Mouse (Mus musculus) brown adipose tissue, adult 24 weeks (tissue): ENCODE measurements around the gene Igsf11. TPM values are rescaled to one million over a fixed set of nuclear protein-coding genes. Genes with fewer than 3 reads are reported as not detected.
"Not testable (repeated sequence)": the region's sequence is repeated elsewhere in the genome, so short reads cannot be mapped to it uniquely, and the experiment has no call there.

ENCODE experiments used
- H3K27ac ChIP-seq: fragments of 200-500 bp; replicated peaks from 2 replicates; pipeline ENCODE4 v1.5.1; 2012; ENCODE audit warnings: low read depth, mild to moderate bottlenecking, low read length
- H3K4me1 ChIP-seq: fragments of 200-500 bp; 2 replicates; pipeline ENCODE4 v1.6.1; 2012; ENCODE audit warnings: low read length, mixed read lengths; ENCODE audit not compliant: control insufficient read depth, insufficient read depth, insufficient read length
- H3K4me3 ChIP-seq: fragments of 200-500 bp; 2 replicates; pipeline ENCODE4 v1.5.1; 2012; ENCODE audit warnings: low read depth, mild to moderate bottlenecking, low read length, moderate library complexity; ENCODE audit not compliant: insufficient read depth
- polyA plus RNA-seq: library from polyadenylated mRNA; stranded (reverse); fragments of >200 nt; gene quantifications from 2 replicates; pipeline ENCODE4 v1.2.4, GENCODE M21; 2012; ENCODE audit not compliant: missing spikeins, insufficient read depth, insufficient read length

The Igsf11 gene
- polyA plus RNA-seq, 1 experiment = 0.28 TPM

DNA sequence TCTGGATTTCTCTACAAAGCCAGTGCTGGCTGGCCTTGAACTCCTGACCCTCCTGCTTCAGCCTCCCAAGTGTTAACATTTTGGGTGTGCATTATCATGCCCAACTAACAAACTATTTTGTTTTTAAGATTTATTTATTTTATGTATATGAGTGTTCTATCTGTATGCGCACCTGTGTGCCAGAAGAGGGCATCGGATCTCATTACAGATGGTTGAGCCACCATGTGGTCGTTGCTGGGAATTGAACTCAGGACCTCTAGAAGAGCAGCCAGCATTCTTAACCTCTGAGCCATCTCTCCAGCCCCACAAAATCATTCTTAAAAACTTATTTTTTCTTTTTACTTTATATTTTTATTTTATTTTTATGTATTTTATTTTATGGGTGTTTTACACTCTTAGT lies 60.4 kb downstream of the Igsf11 start:
- no peak overlapping the region for H3K27ac ChIP-seq
- no peaks in the 10 kb centered on the region for H3K4me1 ChIP-seq
- no peak overlapping the region for H3K4me3 ChIP-seq

DNA sequence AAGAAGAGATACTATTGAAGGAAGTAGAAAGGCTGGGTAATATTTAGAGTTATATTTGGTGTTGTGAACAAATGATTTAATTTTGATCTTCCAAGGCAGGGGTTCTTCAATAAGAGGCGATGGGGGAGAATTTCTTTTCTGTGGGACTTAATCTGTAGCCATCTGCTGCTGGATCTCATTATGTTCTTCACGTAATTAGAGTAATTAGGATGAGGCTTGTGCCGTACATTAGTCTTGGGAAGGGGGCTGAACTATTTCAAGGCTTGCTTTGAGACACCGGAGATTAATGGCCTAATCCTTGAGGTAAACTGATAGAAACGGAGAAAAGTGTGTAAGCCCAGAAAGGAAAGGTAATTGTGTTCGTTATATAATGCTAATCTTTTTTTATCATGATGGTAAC lies 61.4 kb downstream of the Igsf11 start:
- no peak overlapping the region for H3K4me3 ChIP-seq
- H3K27ac ChIP-seq = no peak overlapping the region
- no peaks in the 10 kb centered on the region for H3K4me1 ChIP-seq

DNA sequence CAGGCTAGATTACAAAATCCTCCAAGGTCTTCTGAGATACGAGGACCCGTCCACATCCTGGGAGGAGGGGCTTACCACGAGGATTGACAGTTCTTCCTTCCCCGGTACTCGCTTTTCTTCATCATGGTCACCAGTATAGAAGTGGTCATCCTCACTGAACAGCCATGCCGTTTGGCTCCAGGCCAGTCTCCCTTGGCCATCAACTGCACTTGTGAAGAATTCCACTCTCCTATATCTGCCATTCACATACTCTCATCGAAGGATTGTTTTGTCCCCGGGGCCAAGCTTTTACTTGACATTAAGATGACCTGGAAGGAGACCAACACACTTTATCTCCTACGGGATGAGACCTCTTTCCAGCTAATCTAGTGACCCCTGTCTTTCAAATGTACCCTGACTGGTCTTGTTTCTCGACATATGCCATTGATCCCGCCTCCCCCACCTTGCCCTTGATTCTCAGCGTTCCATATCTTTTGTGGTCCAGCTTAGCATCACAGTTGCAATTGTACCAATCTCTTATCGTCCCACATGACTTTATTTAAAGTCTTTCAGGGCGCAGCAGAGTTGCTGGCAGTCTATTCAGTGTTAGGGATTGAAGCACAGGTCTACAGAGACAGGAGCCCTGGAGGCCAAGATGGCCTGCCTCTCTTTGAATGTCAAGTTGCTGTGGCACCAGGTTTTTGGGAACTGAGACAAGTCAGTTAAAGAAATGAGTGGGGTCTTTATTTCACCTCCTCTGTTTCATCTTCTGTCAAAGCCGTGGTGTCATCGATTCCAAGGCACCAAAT lies 62.2 kb downstream of the Igsf11 start:
- H3K4me1 ChIP-seq = no peaks in the 10 kb centered on the region
- no peak overlapping the region for H3K4me3 ChIP-seq
- no peak overlapping the region for H3K27ac ChIP-seq

DNA sequence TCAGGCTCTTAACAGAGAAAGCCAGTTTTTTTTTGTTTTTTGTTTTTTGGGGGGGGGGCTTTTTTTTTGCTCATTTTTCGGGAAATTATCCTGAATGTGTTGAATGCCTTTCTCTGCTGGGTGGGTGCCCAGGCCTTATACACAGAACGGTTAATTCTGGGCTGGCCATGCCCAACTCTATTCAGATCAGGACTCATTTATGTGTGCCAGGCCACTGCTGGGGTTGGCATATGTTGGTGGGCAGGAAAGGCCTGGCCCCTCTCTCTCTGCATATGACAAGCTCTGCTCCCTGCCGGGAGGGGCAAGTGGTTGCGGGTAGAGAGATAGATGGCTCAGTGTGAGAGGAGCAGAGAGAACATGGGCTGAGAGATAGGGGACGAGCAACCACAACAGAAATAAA lies 62.8 kb downstream of the Igsf11 start:
- Histone ChIP-seq H3K27ac (no peak overlapping the region), H3K4me3 (no peak overlapping the region), H3K4me1 (no peaks in the 10 kb centered on the region)

DNA sequence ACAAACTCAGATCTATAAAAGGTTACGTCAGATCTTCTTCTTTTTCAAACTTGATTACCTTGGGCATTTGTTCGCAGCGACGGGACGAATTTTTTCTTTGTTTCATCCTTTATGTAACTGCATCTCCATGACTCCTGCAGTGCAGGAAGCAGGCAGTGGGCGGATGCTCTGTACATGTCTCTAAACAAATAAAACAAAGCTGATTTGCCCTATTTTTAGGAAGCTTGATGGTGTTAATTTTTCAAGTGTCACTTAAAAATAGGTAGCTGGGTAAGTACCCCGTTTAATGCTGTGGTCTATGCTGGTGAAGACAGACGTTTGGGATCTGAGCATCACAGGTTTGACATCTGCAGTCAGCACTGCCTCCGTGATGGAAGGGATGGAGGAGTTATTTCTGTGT lies 66.3 kb downstream of the Igsf11 start:
- H3K4me1 ChIP-seq = no peaks in the 10 kb centered on the region
- no peak overlapping the region for H3K4me3 ChIP-seq
- no peak overlapping the region for H3K27ac ChIP-seq

DNA sequence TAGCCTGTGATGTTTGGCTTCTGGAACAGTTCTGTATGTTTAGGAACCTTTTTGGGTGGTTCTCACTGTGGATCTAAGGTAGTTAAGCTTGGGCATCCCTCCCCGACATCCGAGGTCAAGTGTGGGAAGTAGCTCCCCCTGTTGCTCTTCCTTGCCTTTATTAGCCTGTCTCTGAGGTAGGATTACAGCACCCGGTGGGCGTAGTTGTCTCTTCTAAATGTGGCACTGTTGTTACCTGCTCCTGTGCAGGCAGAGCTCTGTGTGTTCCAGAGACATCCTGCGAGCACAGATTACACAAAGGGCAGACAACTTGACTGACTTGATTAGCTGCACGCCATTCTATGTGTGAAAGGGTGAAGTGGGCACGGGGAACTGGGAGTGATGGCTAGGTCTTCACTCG lies 68.1 kb downstream of the Igsf11 start:
- Histone ChIP-seq H3K4me1 (no peaks in the 10 kb centered on the region), H3K27ac (no peak overlapping the region), H3K4me3 (no peak overlapping the region)

DNA sequence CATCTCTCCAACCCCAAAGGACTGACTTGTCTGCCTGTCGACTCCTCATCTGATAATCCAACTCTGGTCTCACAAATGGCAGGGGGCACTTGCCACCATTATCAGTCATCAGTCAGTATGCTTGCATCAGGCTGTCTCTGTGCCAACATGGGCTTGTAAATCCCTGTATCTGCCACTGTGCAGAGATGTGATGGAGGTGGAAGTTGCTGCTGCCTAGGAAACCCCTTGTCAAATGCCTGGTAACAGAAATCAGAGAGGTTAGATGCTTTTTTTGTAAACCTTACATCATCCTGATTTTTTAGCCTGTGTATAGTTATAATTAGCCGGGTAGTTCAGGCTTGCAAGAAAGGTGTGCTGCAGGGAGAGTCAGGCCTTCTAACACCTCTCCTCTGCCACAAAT lies 69.4 kb downstream of the Igsf11 start:
- Histone ChIP-seq H3K4me3 (no peak overlapping the region), H3K27ac (no peak overlapping the region), H3K4me1 (no peaks in the 10 kb centered on the region)

DNA sequence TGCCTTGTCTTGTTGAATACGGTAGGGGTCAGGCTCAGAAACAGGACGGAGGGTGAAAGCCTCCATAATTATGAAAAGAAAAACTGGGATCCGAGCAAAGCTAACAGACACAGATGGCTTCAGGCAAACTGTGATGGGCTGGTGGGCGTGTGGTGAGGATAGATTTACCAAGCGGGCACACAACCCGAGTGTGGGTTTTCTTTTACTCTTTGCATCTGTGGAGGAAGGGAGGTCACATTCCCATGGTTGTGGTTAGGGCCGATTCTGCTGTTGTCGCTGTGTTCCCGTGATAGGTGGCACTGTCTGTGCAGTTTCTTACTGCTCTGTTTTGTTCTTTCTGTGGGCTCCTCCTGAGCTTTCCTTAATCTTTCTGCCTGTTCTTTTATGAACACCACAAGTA lies 70.2 kb downstream of the Igsf11 start:
- Histone ChIP-seq H3K27ac (no peak overlapping the region), H3K4me1 (no peaks in the 10 kb centered on the region), H3K4me3 (no peak overlapping the region)

DNA sequence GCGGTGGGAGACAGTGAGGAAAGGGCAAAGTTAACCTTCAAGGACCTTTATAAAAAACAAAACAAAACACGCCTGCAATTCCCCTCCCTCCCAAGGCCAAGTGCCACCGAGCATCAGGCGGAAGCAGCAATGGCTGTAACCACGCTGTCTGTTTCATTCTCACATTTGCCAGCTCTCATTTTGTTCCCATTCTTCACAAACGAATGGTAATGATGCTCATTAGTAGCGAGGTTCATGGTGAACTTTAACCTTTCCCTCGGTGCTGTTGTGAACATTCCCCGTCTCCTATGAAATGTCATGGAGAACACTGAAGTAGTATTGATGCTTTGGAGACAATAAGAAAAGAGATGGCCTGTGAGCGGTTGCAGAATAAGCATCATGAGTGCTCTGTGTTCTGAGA lies 74.6 kb downstream of the Igsf11 start:
- Histone ChIP-seq H3K4me1 (no peaks in the 10 kb centered on the region), H3K4me3 (no peak overlapping the region), H3K27ac (no peak overlapping the region)

DNA sequence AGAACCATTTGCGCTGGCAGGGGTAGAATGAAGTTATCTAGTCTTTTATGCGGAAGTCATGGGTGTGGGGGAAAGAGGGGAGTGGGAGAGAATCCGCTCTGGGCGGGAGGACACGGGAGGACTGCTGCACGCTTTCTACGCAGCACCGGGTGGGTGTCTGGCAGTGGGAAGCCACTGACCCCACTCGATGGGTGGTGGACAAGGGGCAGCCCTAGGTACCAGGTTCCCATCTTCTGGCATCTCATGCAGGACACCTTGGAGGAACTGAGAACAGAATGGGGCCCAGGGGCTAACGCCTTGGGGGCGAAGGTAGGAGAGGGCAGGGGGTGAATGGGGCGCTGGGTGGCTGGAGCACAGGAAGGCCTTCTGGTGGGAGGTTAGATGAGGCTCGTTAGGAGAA lies 83.7 kb downstream of the Igsf11 start:
- no peaks in the 10 kb centered on the region for H3K4me1 ChIP-seq
- no peak overlapping the region for H3K4me3 ChIP-seq
- H3K27ac ChIP-seq = no peak overlapping the region

DNA sequence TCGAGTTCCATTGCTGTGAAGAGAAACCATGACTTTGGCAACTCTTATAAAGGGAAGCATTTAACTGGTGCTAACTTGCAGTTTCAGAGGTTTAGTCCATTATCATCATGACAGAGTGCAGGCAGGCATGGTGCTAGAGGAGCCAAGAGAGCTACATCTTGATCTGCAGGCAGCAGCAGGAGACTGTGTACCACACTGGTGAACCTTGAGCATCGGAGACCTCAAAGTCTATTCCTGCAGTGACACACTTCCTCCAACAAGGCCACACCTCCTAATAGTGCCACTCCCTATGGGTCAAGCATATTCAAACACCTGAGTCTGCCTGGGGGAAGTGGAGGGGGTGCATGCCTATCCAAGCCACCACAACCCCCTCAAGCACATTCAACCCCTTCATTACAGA lies 86.1 kb downstream of the Igsf11 start:
- no peak overlapping the region for H3K27ac ChIP-seq
- no peak overlapping the region for H3K4me3 ChIP-seq
- no peaks in the 10 kb centered on the region for H3K4me1 ChIP-seq

DNA sequence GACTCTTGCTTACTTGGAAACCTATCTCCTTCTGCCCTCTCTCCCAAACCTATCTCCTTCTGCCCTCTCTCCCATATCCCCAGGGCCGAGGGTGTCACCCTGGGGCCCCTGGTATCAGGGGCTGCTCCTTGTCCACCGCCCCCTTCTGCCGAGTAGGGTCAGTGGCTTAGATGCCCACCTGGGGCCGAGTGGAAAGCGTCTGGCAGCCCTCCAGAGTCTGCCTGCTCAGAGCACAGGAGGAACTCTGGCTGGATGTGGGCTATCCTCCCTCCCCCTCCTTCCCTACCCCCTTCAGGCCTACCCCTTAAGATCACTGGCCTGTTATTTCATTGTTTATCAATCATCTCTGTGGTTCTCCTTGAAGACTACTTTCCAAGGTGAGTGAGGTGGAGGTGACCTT lies 88.1 kb downstream of the Igsf11 start:
- Histone ChIP-seq H3K4me3 (no peak overlapping the region), H3K4me1 (no peaks in the 10 kb centered on the region), H3K27ac (no peak overlapping the region)

DNA sequence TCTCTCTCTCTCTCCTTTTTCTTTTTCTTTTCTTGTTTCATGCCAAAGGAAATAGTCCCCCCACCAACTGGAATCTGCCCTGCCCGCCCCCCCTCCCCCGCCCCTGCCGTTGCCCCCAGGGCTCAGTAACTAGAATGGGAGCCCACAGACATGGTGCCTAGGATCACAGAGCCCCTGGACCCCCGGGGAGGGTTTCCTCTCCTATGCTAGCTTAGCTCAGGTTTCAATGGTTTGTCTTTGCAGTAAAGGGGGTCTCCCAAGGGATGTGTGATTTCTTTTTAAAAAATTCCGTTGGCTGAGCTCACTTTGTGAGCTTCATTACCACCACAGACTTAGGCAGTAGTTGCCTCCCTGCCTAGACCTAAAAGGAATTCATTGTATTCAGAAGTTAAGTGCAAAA lies 89.6 kb downstream of the Igsf11 start:
- no peaks in the 10 kb centered on the region for H3K4me1 ChIP-seq
- no peak overlapping the region for H3K4me3 ChIP-seq
- H3K27ac ChIP-seq = no peak overlapping the region

DNA sequence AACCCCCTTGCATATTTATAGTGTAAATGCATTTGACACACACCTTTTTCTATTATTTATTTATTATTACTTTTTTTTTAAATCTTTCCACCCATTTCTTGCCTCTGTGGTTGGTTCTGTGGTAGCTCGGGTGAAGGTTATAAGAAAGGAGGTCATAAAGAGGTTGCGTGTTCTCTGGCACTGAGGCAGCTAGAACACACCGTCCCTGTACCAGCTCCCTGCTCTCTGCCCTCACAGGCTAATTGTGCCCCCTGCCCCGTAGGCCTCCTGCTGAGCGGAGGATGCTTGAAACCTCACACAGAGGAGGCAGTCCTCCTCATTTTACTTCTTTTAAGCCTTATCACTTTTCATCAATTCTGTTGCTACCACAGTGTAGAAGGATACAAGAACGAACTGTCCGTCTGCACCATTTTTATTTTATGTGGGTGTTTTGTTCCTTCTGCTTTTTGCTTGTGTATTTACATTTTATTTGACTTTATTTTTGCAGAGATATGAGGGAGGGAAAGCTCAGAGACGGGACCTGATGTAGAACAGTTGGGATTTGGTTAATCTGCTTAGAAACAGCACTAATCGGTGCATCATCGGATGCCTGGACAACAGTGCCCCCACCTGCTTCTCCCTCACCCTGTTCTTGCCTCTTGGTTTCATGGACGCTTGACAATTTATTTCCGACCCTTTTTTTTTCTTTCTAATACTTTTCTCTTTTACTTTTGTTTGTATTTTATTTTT lies 90.2 kb downstream of the Igsf11 start:
- Histone ChIP-seq H3K4me1 (no peaks in the 10 kb centered on the region), H3K27ac (no peak overlapping the region), H3K4me3 (no peak overlapping the region)

DNA sequence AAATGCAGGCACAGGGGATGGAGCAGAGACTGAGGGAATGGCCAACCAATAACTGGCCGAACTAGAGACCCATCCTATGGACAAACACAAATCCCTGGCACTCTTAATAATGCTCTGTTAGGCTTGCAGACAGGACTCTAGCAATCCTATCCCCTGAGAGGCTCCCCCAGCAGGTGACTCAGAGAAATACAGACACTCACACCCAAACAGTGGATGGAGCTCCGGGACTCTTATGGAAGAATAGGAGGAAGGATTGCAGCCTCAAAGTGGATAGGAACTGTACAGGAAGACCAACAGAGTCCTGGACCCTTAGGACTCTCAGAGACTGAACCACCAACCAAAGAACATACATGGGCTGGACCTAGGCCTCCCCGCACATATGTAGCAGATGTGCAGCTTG lies 91.4 kb downstream of the Igsf11 start:
- not testable (repeated sequence) for H3K4me1 ChIP-seq, H3K27ac ChIP-seq, H3K4me3 ChIP-seq

DNA sequence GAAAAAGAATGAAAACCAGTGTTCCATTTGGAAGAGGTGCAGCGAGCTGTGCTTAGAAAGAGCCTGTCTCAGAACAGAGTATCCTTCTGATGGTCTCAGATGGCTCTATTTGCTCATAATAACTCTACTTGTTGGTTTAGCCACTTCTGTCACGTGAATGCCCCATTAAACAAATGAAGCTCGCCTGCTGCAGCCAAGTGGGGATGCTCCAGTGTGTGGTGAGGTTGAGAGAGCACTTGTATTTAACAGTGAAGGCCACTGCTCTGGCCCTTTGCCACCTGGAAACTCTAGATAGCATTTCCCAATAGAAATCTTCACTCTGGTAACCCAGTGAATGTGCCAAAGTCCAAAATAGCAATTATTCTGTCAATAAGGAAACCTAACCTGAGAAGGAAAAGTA lies 92.9 kb downstream of the Igsf11 start:
- H3K4me1 ChIP-seq = no peaks in the 10 kb centered on the region
- H3K27ac ChIP-seq = no peak overlapping the region
- no peak overlapping the region for H3K4me3 ChIP-seq
